Mouse (Mus musculus) myocyte (in vitro differentiated cells): ENCODE measurements around the gene Slc35c2.

Experiments used
- POLR2AphosphoS2 ChIP-seq: IDR thresholded peaks from one replicate; pipeline ENCODE4 v1.6.1; 2011; ENCODE audit warnings: low read depth, control low read depth; ENCODE audit not compliant: insufficient read length
- USF1 ChIP-seq: IDR thresholded peaks from one replicate; pipeline ENCODE4 v1.6.1; 2011; ENCODE audit warnings: low read depth, mild to moderate bottlenecking, control low read depth, moderate library complexity

DNA sequence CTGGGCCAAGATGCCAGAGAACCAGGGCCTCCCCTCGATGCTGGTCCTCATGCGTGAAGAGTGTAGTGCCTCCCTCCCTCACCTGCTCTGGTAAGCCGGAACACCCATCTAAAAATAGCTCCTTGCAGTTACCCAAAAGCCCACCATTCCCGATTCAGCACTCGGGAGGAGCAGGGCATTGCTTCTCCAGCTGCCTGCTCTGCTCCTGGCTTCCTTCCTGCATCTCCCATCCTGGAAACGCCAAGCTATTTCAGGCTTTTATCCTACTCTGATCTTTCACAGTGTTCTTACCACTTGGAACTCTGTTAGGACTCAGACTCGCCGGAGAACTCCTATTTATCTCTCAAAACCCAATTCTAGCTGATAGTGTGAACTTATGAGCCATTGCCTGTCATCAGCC, 47.3 kb downstream of the Slc35c2 start:
- no peak for TF ChIP-seq POLR2AphosphoS2
- TF ChIP-seq USF1 = no peak
